In the genomic region with DNA sequence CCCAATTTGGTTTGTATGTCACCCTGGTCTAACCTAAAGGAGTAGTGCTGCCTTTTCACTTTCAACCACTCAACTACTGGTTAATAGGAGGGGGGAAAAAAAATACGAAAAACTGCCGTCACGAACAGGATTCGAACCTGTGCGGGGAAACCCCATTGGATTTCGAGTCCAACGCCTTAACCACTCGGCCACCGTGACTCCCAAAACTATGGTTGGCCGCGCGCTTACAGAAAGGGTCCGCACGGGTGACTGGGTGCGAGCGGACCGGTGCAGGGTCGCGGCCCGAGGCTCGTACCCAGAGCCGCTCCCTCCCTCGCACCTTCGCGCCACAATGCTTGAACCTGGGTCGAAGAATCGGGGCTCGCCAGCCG, we compare ENCODE assay signal across 8 mouse cellular contexts. TPM values are rescaled to one million over a fixed set of nuclear protein-coding genes. Genes with fewer than 3 reads are reported as not detected.
DNase-seq lines count a peak whose midpoint lies in the region; ATAC-seq and TF ChIP-seq lines count a peak whose summit lies in the region.

No protein-coding gene starts in this region.

- peak overlapping the region; percentile 95 for H3K4me3 ChIP-seq in hindbrain, embryonic 16.5 days (ENCODE audit: low read length)

- ATAC-seq in Patski: peak; percentile 69
- ATAC-seq in hindbrain, embryonic 16.5 days: peak; percentile 68

- WGBS in hindbrain, embryonic 16.5 days: 0% methylated on average over 29 of the region's 29 CpGs

- peaks cover 10% of the 10 kb centered on the region for H3K36me3 ChIP-seq in hindbrain, embryonic 16.5 days (ENCODE audit: control insufficient read depth, insufficient read depth, low read length)

- H3K9me3 ChIP-seq in hindbrain, embryonic 16.5 days (ENCODE audit: control insufficient read depth, low read length): no peaks in the 10 kb centered on the region

- CTCF ChIA-PET in Patski (lab: Charles Lee): interaction anchor here (1.0 kb wide), 1 partner anchor 14 kb away, joined by 3 read pairs; no protein-coding TSS in a partner anchor

- POLR2A ChIA-PET in Patski (lab: Charles Lee): no interaction called here

- TF ChIP-seq CTCF in Patski (IDR thresholded peaks at IDR 0.05): no peak

- H3K4me2 ChIP-seq in hindbrain, embryonic 16.5 days (ENCODE audit: low read length): peak overlapping the region; percentile 64

- no peak for DNase-seq in Patski (ENCODE audit: low read depth, low spot score)
- DNase-seq in cerebellum, postnatal 14 days: peak; percentile 97 to 98
- DNase-seq in frontal cortex, postnatal 25 days (ENCODE audit: low spot score in 2 of 2): peak; percentile 97
- peak; percentile 93 to 96 for DNase-seq in left cerebral cortex, adult 18-20 months (ENCODE audit: low spot score in 2 of 2)
- DNase-seq in lung, postnatal 4 days: peak; percentile 90 to 94
- DNase-seq in retina, postnatal 1 day: peak; percentile 91
- DNase-seq in urinary bladder, adult 18-20 months (ENCODE audit: low spot score in 2 of 2): peak; percentile 83 to 94

- H3K4me1 ChIP-seq in hindbrain, embryonic 16.5 days (ENCODE audit: control insufficient read depth, insufficient read depth, low read depth, low read length): peaks cover 10% of the 10 kb centered on the region

- in situ Hi-C loops in Patski (cut with MboI; ENCODE audit: low pct_unique_long_range_greater_than_20kb): loop anchor here (5.0 kb wide), 3 partner anchors 51 to 121 kb away; partner anchors contain the start of genes Coq10a and Cs

- H3K9ac ChIP-seq in hindbrain, embryonic 16.5 days (ENCODE audit: low read depth, low read length): peak overlapping the region; percentile 99

- peak overlapping the region; percentile 98 for H3K27ac ChIP-seq in hindbrain, embryonic 16.5 days (ENCODE audit: low read depth, low read length)

- H3K27me3 ChIP-seq in Patski: no peaks in the 10 kb centered on the region
- no peaks in the 10 kb centered on the region for H3K27me3 ChIP-seq in hindbrain, embryonic 16.5 days (replicated peaks; ENCODE audit: control insufficient read depth, insufficient read depth, low read length)

RNA-seq across cellular contexts. Expression of gene Smarcc2, which starts 0.7 kb away (rescaled TPM):
- 102 TPM for polyA plus RNA-seq in Patski (2021)
- polyA plus RNA-seq in hindbrain, embryonic 16.5 days (2015; fragmentation: Nextera tagmentation; extraction: Ambion mirVana): 136 and 168 TPM in 2 replicates
- 100 to 1,000 TPM; 265 to 267 TPM for total RNA-seq in left cerebral cortex, adult 18-20 months (2021)

RNA-seq across cellular contexts. Expression of gene Myl6, which starts 35.6 kb away (rescaled TPM):
- polyA plus RNA-seq in Patski (2021): 1,994 TPM
- polyA plus RNA-seq in hindbrain, embryonic 16.5 days (2015; fragmentation: Nextera tagmentation; extraction: Ambion mirVana): 946 and 1,028 TPM in 2 replicates
- 100 to 1,000 TPM; 576 to 616 TPM for total RNA-seq in left cerebral cortex, adult 18-20 months (2021)

RNA-seq across cellular contexts. Expression of gene Myl6b, which starts 40.2 kb away (rescaled TPM):
- polyA plus RNA-seq in Patski (2021): 54.1 TPM
- polyA plus RNA-seq in hindbrain, embryonic 16.5 days (2015; fragmentation: Nextera tagmentation; extraction: Ambion mirVana): 6.7 and 7.1 TPM in 2 replicates
- total RNA-seq in left cerebral cortex, adult 18-20 months (2021): 10 to 100 TPM; 31.5 to 34.9 TPM

RNA-seq across cellular contexts. Expression of gene Rnf41, which starts 46.9 kb away (rescaled TPM):
- 43.3 TPM for polyA plus RNA-seq in Patski (2021)
- 96.7 and 98.3 TPM in 2 replicates for polyA plus RNA-seq in hindbrain, embryonic 16.5 days (2015; fragmentation: Nextera tagmentation; extraction: Ambion mirVana)
- total RNA-seq in left cerebral cortex, adult 18-20 months (2021): 10 to 100 TPM; 78.9 to 81.5 TPM

RNA-seq across cellular contexts. Expression of gene Nabp2, which starts 47.0 kb away (rescaled TPM):
- polyA plus RNA-seq in Patski (2021): 85.0 TPM
- 126 and 150 TPM in 2 replicates for polyA plus RNA-seq in hindbrain, embryonic 16.5 days (2015; fragmentation: Nextera tagmentation; extraction: Ambion mirVana)
- 10 to 100 TPM; 81.2 to 85.5 TPM for total RNA-seq in left cerebral cortex, adult 18-20 months (2021)
